Mouse (Mus musculus): ENCODE measurements around the gene Kalrn.

GRCm38 (mm10) chr16:34389520-34390271, 183.6 kb downstream of the Kalrn start:
- TF ChIP-seq CTCF (conservative IDR thresholded peaks at IDR 0.05; ENCODE audit: low read length) (no peak), NANOG (IDR thresholded peaks at IDR 0.05; ENCODE audit: borderline replicate concordance, low read length) (no peak), POU5F1 (IDR thresholded peaks at IDR 0.05; ENCODE audit: borderline replicate concordance, low read length) (no peak)

Measured in E14TG2a.4 (cell line).